Mouse (Mus musculus) frontal cortex, adult (tissue): ENCODE data around the gene Iqcf3.
A peak's percentile ranks its signal among the peaks of the same experiment; 100 is the strongest.
"Not testable (repeated sequence)": the region's sequence is repeated elsewhere in the genome, so short reads cannot be mapped to it uniquely, and the experiment has no call there.

Experiments
- ATAC-seq: cut with Nextera tagmentation; 2 replicates; pipeline ENCODE4 v1.9.2; 2017; ENCODE audit warnings: mild to moderate bottlenecking, moderate library complexity, mixed read lengths; ENCODE audit not compliant: low TSS enrichment

Iqcf3 gene

GRCm38 (mm10) chr9:106512729-106513450, 48.5 kb downstream of the Iqcf3 start:
- ATAC-seq, result peak; percentile 27; the same call in 1 of the 2 replicates

- no peak; the same call in 1 of the 2 replicates for ATAC-seq
Observed at GRCm38 (mm10) chr9:106509356-106509755, 52.1 kb downstream of the Iqcf3 start.

GRCm38 (mm10) chr9:106504246-106504645, 57.2 kb downstream of the Iqcf3 start:
- ATAC-seq, result no peak

- ATAC-seq, result no peak
Observed at GRCm38 (mm10) chr9:106501846-106502245, 59.6 kb downstream of the Iqcf3 start.

- no peak for ATAC-seq
Observed at GRCm38 (mm10) chr9:106499667-106500066, 61.8 kb downstream of the Iqcf3 start, which contains the start of gene Iqcf1. TSS of gene Iqcf1 (plus strand) at chr9:106499967.

- not testable (repeated sequence) for ATAC-seq
Observed at GRCm38 (mm10) chr9:106487602-106488001, 73.8 kb downstream of the Iqcf3 start.

GRCm38 (mm10) chr9:106485076-106485475, 76.4 kb downstream of the Iqcf3 start:
- ATAC-seq, result no peak

- no peak for ATAC-seq
Observed at GRCm38 (mm10) chr9:106483606-106484005, 77.8 kb downstream of the Iqcf3 start.

- no peak for ATAC-seq
Observed at GRCm38 (mm10) chr9:106483136-106483535, 78.3 kb downstream of the Iqcf3 start.

GRCm38 (mm10) chr9:106482578-106483115, 78.8 kb downstream of the Iqcf3 start:
- no peak for ATAC-seq

GRCm38 (mm10) chr9:106481676-106482075, 79.8 kb downstream of the Iqcf3 start:
- ATAC-seq, result no peak

- ATAC-seq, result no peak
Observed at GRCm38 (mm10) chr9:106481075-106481474, 80.4 kb downstream of the Iqcf3 start.

GRCm38 (mm10) chr9:106480541-106480940, 80.9 kb downstream of the Iqcf3 start:
- ATAC-seq, result no peak

- no peak for ATAC-seq
Observed at GRCm38 (mm10) chr9:106478101-106478500, 83.3 kb downstream of the Iqcf3 start.

GRCm38 (mm10) chr9:106477649-106478048, 83.8 kb downstream of the Iqcf3 start:
- ATAC-seq, result no peak

- ATAC-seq, result peak; percentile 94
Observed at GRCm38 (mm10) chr9:106476924-106477484, 84.4 kb downstream of the Iqcf3 start, which contains the start of gene Parp3. TSS of gene Parp3 (minus strand) at chr9:106476949.

GRCm38 (mm10) chr9:106476002-106476923, 85.2 kb downstream of the Iqcf3 start:
- ATAC-seq, result peak; percentile 19; the same call in 1 of the 2 replicates

GRCm38 (mm10) chr9:106475663-106476001, 85.8 kb downstream of the Iqcf3 start, which contains the start of gene Rrp9:
TSS of gene Rrp9 (plus strand) at chr9:106475963.
- ATAC-seq, result no peak

GRCm38 (mm10) chr9:106475046-106475445, 86.4 kb downstream of the Iqcf3 start:
- ATAC-seq, result no peak

GRCm38 (mm10) chr9:106474456-106474855, 87.0 kb downstream of the Iqcf3 start:
- no peak for ATAC-seq

GRCm38 (mm10) chr9:106473753-106474105, 87.7 kb downstream of the Iqcf3 start:
- ATAC-seq, result no peak
